Mouse (Mus musculus) testis, postnatal 10 days (tissue): ENCODE data around the gene 1700001P01Rik.
"Not testable (repeated sequence)": the region's sequence is repeated elsewhere in the genome, so short reads cannot be mapped to it uniquely, and the experiment has no call there.

Experiments
- DNase-seq: peaks from one replicate; pipeline ENCODE4 v3.0.0; 2021; ENCODE audit warnings: low spot score

The 1700001P01Rik gene

GRCm38 (mm10) chr11:97793165-97793564 lies 17.4 kb upstream of the 1700001P01Rik start:
- no peak for DNase-seq

- DNase-seq = not testable (repeated sequence)
Observed at GRCm38 (mm10) chr11:97790778-97791438, 15.2 kb upstream of the 1700001P01Rik start.

- no peak for DNase-seq
Observed at GRCm38 (mm10) chr11:97789727-97790126, 14.0 kb upstream of the 1700001P01Rik start.

- DNase-seq = no peak
Observed at GRCm38 (mm10) chr11:97787961-97788360, 12.2 kb upstream of the 1700001P01Rik start.

DNA sequence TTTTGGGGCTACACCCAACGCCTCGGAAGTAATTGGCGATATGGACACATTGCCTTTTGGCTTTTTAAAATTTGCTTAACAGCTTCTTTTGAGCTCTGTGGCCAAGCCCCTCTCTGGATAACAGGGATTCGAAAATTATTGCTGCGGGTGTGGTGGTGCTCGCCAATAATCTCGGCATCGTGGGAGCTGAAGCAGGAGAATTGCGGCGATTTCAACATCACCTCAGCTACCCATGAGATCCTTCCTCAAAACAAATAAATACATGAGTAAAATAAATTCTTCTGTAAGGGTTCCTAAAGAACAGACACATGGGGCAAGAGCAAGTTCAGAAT lies 6.8 kb upstream of the 1700001P01Rik start:
- DNase-seq = no peak

DNA sequence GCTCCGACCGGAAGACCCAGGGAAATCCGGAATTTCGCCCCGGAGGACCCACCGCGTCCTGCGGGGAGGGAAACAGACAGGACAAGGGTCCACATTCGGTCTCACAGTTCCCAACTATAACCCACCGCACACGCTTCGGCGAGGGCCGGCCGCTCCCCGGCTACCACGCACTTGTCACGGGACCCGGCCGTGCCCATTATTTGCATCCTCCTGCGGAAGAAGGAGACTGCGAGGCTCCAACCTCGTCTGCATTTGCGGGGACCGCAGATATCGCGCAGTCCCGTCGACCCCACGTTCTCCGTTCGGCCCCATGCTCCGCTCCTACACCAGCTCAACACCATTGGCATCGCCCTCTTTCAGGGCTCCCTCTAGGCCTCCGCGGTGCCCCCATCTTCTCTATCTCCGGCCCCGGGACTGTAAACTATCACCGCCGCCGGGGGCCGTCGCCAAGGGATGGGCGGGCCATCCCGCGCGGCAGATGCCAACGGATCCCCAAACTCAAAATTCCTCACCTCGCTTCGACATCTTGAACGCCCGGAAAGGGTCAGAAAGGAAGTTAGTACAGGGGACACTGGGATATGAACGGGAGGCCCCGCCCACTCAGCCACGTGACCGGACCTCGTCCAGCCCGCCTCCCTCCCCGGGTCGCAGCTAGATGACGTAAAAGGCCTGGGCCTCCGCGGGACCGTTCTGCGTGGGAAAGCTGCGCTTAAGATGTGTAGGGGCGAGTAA lies 6.3 kb upstream of the 1700001P01Rik start, which contains the start of gene Rpl23:
Rpl23 (minus strand) TSS at position 606 of the 732 bp plus-strand sequence.
- DNase-seq = peak; percentile 100

DNA sequence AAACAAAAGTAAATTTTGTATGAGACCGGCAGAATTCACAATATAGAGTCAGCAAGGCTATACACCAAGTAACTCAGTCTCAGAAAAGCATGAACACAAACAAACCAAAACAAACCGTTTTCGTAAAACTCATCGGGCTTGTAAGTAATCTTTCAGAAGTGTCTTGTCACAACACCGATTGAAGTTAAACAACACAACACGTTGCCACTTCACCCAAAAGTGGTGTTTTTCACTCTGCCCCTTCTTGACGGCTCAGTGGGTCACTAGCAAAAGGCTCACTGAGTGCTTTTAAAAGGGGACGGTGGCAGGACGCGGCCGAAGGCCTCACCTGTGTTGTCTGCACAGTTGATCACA lies 5.7 kb upstream of the 1700001P01Rik start:
- DNase-seq = no peak

GRCm38 (mm10) chr11:97779968-97780701 lies 4.4 kb upstream of the 1700001P01Rik start:
- DNase-seq = no peak

GRCm38 (mm10) chr11:97778918-97779317 lies 3.2 kb upstream of the 1700001P01Rik start:
- no peak for DNase-seq

DNA sequence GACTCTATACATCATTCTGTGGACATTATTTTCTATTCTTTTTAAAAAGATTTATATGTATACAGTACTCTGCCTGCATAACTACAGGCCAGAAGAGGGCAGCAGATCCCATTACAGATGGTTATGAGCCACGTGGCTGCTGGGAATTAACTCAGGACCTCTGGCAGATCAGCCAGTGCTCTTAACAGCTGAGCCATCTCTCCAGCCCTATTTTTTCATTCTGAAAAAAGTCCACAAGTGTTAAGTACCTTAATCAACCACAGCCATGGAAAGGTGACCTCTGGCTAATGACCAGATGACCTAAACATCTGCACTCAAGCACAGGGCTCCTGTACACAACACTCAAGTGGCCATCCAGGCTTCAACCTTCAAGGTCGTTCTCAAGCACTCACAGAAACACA lies 1.4 kb upstream of the 1700001P01Rik start:
- DNase-seq = no peak

DNA sequence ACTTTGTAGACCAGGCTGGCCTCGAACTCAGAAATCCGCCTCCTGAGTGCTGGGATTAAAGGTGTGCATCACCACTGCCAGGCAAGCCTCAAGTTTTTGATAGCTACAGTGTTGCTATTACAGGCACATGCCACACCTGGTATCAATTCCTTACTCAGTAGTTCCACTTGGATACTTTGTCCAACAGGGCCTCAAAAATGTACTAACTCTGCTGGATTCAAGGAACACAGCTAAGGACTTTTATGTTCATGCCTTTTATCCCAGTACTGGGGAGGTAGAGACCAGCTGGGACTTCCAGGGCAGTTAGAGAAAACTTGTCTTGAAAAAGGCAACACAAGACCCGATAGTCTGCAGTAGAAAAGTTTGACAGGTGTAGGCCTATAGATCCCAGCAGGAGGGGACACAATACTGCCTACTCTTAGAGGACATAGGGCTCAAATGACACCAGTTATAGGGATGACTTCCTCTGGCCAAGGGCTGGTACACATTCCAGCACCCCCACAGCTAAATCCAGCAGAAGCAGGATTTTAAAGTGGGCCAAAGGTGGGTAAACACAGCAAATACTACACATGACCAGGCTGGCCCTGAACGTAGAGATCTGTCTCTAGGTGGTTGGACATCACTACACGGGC lies 895 bp upstream of the 1700001P01Rik start:
- DNase-seq = no peak

DNA sequence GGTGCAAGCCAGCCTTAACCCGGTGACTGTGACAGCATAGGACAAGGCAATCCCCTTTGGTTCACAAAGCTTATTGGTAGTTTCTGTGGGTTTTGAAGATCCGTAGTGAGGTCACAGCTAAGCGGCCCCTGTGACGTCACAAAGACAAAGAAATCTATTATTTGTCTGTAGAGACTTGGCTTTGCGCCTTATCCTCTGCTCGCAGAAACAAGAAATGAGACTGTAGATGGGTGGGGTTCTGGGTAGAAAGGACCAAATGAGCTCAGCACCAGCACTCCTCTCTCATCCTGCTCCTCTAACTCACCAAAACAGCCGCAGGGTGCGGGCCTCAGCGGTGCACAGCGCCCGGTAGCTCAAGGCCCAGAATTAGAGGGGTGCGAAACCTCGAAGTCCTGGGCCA lies 532 bp downstream of the 1700001P01Rik start:
- no peak for DNase-seq

DNA sequence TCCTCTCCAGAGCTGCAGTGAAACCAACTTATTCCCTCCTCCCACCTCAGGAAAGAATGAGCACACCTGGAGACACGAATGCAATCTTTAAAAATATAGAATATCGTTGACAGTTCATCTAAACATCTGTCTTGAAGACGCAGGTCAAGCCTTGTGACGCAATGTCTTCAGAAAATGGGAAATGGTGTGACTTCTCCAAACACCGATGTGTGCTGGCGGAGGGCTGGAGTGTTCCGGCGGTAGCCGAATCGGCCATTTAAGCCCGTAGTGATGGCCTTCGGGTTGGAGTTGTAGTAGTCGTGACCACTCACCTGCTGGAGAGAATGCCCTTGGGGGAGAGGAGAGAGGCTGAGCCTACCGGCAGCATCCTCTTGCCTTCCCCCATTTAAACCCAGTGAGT lies 4.3 kb downstream of the 1700001P01Rik start:
- DNase-seq = no peak

GRCm38 (mm10) chr11:97769704-97770103 lies 6.0 kb downstream of the 1700001P01Rik start:
- no peak for DNase-seq

GRCm38 (mm10) chr11:97766154-97766881 lies 9.4 kb downstream of the 1700001P01Rik start, which contains the start of gene Cwc25:
Gene Cwc25 (minus strand): TSS chr11:97766556.
- DNase-seq = peak; percentile 95

DNA sequence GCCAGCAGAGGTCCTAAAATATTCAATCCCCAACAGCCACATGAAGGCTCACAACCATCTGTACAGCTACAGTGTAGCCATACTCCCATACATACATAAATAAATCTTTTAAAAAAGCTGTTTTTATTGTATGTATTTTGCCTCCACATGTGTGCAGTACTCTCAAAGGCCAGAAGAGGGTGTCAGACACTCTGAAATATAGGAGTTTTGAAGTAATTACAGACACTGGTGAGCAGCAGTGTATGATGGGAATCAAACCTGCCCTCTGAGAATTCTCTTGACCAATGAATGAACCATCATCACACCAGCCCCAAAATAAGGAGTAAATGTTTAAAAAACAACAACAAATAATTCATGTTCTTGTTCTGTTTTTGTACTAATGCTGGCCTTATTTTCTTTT lies 14.1 kb downstream of the 1700001P01Rik start:
- no peak for DNase-seq

GRCm38 (mm10) chr11:97758942-97759341 lies 16.8 kb downstream of the 1700001P01Rik start:
- DNase-seq = no peak

DNA sequence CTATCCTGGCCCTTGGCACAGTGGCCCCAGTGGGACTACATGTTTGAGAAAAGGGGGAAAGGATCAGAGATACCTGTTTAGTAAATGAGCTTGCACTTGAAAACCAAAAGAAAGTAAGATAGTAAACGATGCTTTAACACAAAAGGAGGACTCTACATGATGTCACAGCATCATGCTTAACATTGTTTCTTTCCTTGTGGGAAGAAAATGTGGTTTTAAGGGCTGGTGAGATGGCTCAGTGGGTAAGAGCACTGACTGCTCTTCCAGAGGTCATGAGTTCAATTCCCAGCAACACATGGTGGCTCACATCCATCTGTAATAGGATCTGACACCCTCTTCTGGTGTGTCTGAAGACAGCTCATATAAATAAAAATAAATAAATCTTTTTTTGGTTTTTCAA lies 17.6 kb downstream of the 1700001P01Rik start:
- no peak for DNase-seq

- no peak for DNase-seq
Observed at GRCm38 (mm10) chr11:97753277-97753676, 22.4 kb downstream of the 1700001P01Rik start.

DNA sequence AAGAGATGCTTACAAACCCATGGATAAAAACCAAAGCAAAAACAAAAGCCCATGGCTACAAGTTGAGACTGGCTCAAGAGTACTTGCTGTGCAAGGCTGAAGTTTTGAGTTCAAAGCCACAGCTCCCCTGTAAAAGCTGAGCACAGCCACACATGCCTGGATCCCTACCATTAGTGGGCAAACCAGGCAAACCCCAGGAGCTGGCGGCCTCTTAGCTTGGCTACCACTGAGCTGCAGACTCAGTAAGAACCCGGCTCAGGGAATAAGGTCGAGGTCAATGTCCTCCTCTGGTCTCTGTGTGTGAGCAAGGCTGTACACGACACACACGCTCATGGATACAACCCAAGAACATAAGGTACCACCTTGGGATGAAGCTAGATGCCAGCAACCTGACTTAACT lies 27.2 kb downstream of the 1700001P01Rik start:
- no peak for DNase-seq

DNA sequence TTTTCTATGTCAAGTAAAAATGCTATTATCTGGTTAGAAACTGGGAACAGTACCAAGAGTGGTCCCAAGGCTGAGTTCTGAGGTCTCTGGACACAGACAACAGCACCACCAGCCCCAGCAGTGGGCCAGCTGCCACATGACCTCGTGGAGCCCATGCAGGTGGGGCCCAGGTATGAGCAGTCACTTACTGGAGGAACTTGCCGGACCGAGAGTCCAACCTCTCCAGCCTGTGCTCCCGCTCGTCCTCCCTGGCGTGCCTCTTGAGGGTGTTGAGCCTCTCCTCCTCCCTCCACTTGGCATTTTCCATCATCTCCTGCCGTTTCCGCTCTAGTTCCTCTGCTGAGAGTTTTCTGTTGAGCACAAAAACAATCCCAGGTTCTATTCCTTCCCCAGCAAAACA lies 27.9 kb downstream of the 1700001P01Rik start:
- no peak for DNase-seq

GRCm38 (mm10) chr11:97745331-97745721 lies 30.4 kb downstream of the 1700001P01Rik start:
- DNase-seq = no peak
